Mouse (Mus musculus) CD4-positive helper T cell, adult 2 months (primary cell): ENCODE results near the gene Wdr27.
"Not testable (repeated sequence)": the region's sequence is repeated elsewhere in the genome, so short reads cannot be mapped to it uniquely, and the experiment has no call there.

Experiments
- DNase-seq: peaks from one replicate; pipeline ENCODE4 v3.0.0-alpha.2; 2012; ENCODE audit warnings: low read depth, missing footprints, low spot score

Wdr27 gene

DNA sequence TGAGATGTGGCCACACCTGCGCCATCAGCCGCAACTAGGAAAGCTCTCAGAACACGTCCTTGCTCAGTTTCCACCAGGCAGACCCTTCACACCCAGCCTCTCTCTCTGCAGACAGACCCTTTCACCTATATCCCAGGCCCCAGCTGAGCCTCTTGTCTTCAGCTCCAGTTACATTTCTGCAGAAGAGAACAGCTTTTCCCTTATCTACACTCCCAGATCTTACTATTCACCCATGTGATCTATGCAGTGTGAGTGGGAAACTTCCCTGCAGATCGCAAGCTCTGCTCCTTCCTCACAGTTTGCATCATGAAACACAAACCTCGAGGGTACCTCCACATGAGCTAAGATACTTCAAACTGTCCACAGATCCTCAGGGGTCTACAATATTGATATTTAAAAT, 11.5 kb downstream of the Wdr27 start:
- no peak for DNase-seq

DNA sequence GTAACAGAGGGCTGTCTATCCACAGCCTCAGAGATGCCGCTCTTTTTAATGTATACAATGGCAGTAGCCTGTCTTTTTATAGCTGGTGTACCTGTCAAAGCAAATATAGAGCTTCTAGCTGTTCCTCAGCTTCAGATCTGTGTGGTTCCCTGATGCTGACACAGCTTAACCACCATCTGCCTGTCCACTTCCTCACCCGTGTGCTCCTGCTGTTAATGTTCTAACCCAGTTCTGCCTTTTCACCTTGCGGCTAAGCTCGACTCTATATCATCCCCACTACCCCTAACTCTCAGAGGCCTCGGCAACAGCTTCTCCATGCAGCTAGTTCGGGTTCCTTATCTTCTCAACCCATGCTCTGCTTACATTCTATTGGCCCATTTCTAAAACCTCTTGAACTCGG, 12.3 kb downstream of the Wdr27 start:
- DNase-seq: no peak

DNA sequence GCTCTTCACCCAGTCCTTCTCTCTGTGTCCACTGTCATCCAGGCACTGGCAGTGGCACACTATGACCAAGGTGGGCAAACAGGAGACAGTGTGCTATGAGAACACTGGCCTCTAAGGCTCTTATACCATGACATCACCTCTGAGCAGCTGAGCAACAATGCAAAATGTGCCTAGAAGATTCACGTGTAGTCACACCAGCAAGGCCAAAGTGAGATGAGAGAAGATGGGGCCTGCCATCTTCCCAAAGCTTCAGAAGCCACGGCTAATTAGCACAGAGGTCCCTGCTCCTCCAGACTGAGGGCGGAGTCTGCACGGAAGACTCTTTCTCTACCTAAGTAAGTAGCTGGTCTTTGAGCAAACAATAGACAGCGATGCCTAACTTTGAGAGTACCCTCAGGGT, 14.3 kb downstream of the Wdr27 start:
- DNase-seq: no peak

DNA sequence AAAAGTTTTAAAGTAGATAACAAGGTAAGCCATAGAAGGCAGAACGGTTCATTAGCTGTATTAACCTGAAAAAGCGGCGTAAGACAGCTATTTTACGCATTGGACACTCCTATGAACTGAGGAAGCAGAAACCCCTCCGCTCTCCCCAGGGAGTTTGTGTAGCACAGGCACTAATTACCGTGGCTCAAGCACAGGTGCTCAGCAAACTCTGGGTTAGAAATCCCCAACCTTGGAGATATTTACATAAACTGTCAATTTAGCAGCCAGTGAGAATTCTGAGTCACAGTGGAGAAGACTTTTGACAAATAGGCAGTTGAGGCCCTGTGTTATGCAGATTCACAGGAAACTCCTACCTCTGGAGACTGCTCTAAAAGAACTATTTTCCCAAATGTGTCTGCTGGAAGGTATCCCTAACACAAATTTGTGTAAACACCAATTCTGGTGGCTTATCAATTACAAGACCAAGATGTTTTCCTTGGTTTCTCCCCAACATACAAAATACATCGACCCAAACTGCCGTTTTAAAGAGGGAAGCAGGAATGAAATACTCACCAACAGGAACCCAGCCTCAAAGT, 15.2 kb downstream of the Wdr27 start:
- DNase-seq: no peak

DNA sequence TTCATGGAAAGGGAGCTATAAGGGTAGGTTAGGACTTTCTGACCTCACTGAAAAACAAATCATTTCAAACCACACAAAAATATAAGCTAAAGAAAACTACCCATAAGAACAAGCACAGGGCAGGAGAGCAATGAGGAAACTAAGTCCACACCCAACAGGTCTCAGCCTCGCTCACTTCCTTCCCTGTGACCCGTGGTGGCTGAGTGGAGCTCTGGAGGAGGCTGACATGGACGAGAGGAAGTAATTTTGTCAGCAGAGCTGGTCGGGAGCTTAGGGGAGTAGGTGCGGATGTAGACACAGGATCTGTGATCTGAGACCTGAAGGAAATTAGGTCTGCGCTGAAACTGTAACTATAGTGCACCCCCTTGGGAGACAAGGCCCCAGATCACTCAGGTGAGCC, 21.4 kb downstream of the Wdr27 start:
- DNase-seq: no peak

DNA sequence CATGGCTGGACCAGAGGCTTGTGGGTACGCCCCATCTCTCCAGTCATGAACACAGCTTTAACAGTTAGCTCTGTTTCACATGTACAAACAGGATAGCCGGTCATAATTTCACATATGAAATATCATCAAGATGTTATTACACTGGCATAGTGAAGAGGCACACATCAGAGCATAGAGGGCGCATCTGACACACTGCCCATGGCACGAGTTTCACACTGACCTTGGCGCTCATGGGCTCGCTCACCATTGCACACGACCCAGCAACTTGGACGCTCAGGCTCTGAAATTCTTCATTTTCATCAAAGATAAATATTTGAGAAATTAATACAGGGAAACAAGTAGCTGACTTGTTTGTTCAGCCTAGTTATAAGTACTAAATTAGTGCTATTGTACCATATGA, 25.1 kb downstream of the Wdr27 start:
- no peak for DNase-seq

DNA sequence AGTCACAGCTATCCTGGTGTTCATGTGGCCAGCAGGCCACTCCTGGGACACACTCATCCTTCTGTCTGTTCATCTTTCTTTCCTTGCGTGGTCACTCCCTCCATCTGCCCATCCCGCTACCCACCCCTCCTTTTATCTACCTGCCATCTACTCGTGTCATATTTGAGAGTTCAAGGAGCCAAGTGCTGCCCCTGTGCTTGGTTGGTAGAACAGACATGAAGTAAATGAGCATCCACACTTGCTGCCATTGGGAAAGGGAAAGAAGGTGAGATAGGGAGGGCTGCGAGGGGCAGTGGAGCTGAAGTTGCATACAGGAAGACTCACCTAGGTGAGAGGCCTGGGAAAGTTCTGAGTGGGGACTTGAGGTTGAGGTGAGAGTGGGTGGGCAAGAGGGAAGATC, 28.6 kb downstream of the Wdr27 start:
- DNase-seq: no peak

DNA sequence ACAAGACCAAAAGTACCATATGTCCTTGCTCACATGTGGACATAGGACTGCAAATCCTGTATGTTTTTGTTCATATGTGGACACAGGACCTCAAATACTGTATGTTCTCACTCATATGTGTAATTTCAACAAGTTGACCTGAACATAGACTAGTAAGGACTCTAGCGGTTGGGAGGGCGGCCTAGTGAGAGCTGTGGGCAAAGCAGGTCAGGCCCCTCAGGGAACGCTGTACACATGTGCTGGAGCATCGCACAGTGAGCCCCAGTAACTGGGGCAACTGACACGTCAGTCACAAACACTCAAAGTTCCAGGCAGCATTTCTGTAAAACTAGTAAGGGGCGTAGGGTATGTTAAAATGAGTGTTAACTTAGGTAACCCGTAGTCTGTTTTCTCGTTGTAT, 30.0 kb downstream of the Wdr27 start:
- DNase-seq: no peak

DNA sequence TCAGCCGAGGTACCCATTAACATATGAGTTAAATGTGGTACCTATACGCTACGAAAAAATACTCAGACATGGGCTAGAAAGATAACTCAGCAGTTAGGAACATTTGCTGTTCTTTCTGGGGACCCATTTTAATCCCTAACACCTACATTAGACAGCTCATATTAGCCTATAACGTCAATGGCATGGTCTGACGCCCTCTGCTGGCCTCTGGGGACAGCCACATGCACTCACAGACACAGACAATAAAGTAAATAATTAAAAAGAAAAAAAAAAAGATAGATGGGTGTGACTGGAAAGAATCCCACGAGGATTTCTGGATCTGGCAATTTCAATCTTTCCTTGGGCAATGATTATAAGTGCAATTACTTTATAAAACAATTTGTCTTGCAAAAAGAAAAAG, 30.5 kb downstream of the Wdr27 start:
- DNase-seq: no peak

DNA sequence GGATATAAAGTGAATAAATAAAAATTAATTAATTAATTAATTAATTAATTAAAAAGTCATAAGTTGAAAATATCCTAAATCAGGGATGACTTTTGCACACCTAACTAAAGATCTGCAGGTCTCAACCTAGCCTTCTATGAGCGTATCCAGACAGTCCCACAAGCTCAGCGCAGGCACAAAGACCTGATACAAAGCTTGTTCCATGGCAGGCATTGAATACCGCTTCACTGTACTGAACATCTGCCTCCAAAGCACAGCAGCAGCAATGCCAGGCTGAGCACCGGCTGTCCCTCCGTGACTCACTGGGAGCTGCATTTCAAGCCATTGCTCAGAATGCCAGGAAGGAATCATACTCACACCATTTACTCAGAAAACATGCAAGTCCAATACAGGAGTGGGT, 32.2 kb downstream of the Wdr27 start:
- DNase-seq: no peak

DNA sequence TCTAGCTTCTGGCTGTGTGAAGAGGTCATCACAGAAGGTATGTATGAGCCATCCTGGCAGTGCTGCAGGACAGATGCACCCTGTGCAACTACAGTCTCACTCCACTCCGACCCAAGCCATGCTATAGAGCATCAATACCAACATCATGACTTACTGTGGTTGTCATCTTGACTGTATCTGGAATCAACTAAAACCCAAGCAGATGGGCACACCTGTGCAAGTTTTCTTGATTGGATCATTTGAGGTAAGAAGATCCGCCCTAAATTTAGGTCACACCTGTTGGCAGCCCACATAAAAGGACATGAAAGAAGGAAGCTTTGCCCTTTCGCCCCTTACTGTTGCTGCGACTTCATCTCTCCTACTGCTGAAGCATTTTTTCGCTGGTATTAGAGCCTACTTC, 33.6 kb downstream of the Wdr27 start:
- DNase-seq: no peak

DNA sequence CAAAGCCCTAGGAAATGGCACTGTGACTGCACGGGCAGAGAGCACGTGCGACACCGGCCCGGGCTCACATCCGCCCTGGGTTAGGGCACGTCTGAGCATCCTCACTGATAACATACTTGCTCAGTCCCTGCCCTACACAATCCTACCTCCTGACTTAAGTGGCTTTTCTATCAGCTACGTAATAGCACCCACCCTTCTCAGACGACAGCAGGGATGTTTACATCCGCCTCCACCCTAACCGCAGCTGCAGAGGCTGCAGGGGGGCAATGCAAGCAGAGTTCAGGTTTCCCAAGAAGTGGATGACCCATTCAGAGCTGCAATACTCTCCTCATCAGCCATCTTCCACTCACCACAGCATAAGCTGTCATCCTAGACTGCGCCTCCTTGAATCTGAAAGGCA, 35.8 kb downstream of the Wdr27 start:
- DNase-seq: peak; percentile 3

DNA sequence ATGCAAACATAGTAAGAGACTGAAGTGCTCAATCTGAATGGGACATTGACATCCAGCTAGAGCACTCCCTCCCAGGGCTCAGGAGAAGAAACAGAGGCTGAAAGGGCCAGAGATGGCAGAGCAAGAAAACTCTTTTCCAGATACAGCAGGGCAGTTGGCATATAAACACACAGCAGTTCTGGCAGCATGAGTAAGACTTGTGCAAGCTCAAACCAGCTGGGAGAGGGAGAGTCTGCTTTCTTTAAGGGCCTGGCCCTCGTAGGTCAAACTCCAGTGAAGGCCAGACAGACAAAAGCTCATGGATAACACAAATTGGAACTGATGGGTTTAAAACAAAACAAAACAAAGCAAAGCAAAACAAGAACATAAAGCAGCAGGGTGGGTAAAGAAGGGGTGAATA, 36.3 kb downstream of the Wdr27 start:
- DNase-seq: no peak

DNA sequence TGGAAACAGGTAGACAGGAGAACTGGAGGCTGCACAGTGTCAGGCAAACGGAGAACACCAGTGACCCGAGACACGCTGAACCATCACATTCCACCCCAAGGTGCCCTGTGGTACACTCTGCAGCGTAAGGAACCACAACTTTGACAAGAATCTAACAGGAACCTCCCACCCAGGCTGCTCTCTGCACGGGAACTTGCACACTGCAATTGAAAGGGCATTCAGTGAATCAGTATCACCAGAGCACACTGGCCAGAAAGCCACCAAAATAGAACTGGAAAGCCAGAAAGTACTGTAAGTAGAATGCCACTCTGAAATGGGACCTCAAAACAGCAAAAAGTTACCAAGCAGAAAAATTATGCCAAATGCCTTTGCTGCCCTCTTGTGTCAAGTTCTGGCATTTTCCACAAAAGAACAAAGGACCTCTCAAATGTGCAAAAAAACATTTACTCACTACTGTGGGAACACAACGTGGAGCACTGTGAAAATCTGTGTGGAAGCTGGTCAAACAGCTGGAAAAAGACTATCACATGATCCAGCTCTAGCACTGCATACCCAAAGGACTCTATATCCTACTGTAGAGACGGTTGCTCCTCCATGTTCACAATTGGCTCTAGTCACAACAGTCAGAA, 38.2 kb downstream of the Wdr27 start:
- peak; percentile 48 for DNase-seq

DNA sequence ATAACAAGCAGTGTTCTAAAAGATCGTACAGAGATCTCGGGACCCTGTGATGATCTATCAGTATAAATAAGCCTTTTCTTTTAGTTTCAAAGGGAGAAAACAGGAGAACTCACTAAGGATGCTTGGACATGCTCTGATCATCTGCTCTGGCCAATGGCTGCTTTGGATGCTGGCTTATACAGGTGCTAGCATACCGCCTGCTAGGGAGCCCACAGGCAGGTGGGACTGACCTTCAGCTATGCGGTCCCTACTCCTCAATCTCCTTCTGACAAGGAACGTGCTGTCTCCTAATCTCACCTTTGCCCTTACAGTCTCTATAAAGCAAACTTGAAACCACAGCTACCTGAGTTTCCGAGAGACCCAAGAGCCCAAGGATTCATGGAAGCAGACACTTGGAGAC, 38.8 kb downstream of the Wdr27 start:
- DNase-seq: no peak

DNA sequence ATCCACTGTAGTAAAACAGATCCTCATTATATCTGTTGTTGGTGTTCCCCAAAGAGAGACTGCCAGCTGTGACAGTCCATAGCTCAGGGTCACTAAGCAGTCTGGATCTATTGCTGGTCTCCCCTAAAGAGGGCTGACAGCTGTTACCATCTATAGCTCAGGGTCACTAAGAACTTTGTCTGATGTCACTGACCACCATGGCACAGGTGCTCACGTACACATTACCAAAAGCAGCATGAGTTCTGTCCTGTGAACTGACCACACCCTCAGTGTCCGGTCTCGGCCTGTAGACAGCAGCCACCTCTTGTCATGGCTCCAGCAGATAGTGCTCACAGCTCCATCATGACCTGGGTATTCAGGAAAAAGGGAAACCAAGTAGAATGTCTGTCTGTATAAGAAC, 39.7 kb downstream of the Wdr27 start:
- no peak for DNase-seq

DNA sequence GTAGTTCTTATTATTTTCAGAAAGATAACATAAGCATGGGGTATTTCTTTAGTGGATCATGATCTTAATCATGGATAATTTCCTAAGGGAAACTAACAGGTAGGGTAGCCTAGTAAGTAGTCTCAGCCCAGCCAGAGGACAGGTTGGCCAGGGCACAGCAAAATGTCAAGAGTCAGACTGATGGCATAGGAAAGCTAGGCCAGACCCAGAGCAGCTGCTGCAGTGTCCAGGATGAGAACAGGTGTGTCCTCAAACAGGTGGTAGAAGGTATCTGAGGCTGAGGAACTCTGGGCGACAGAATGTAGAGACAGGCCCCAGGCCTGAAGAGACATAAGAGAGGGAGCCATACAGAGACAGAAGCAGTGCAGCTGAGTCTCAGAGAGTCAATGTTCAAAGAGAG, 44.0 kb downstream of the Wdr27 start:
- no peak for DNase-seq

DNA sequence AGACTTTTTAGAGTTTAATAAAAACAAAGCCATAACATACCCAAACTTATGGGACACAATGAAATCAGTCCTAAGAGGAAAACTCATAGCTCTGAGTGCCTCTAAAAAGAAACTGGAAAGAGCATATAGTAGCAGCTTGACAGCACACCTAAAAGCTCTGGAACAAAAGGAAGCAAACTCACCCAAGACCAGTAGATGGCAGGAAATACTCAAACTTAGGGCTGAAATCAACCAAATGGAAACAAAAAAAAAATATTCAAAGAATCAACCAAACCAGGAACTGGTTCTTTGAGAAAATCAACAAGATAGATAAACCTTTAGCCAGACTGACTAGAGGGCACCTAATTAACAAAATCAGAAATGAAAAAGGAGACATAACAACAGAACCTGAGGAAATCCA, 47.9 kb downstream of the Wdr27 start:
- not testable (repeated sequence) for DNase-seq

DNA sequence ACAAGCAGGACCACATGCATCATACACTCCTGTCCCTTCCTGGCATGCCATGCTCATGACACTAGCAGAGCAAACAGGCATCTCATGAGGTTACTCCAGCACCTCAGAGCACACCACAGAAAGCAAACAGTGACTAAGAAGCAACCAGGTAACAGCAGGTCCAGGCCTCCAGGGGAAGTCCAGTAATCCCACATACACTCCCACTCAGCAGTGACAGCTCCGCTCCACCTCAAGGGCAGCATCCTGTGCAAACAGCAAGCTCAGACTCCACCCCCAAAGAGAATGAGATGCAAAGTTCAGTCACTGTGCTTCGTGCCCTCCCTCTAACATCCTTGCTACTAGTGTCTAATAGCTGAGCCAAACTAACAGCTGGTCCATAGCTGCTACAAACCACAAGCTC, 56.0 kb downstream of the Wdr27 start:
- no peak for DNase-seq

DNA sequence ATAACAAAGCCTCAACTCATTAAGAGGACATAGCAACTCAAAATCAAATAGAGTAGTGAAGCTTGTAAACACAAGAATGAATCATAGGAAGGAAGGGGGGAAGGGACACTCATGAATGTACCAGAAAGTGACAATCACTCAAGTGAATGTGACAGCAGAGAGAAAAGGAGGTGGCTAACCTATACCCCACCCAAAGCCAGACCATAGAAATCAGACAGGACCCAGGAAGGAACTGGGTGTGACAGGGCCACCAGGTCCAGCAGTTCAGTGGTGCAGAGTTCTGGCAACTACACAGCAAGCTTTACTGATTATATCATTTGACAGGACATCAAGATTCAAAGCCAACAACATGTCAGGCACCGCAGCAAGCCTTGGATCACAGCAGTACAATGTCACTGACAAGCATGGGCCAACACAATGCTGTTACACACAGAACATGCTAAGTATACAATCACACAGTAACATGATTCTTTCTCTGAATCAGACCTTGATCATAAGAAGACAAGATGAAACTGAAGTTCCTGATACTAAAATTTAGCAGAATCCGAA, 68.2 kb downstream of the Wdr27 start:
- no peak for DNase-seq

DNA sequence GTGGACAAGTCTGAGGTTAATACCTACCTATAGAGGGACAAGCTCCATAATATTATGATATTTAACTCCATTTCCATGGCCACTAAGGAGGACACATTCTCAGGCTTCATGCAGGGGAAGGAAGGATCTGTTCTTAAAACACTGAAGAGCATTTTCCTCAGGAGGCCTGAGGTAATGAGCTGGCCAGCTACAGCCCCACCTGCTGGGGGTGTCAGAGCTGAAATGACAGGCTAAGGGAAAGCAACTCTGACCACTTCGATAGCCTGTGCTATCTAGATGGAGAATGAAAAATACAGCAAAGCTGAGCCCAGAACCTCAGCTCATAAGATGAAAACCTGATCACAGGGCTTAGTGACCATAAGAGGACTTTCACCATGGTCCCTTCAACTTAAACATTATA, 82.7 kb downstream of the Wdr27 start:
- DNase-seq: no peak

DNA sequence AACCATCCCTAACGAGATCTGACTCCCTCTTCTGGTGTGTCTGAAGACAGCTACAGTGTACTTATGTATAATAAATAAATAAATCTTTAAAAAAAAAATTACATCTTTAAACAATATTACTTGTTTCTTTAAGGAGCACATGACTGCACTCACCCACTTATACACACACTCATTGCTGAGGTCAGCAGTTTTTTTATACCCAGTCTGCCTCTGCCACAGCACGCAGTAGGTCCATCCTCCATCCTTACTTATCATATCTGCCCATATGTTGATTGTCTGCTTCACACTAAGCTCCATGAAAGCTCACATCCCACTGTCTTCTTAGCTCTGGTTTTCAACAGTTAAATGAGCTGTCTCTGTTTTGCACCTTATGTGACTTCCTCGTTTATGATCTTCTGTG, 95.2 kb downstream of the Wdr27 start:
- no peak for DNase-seq

DNA sequence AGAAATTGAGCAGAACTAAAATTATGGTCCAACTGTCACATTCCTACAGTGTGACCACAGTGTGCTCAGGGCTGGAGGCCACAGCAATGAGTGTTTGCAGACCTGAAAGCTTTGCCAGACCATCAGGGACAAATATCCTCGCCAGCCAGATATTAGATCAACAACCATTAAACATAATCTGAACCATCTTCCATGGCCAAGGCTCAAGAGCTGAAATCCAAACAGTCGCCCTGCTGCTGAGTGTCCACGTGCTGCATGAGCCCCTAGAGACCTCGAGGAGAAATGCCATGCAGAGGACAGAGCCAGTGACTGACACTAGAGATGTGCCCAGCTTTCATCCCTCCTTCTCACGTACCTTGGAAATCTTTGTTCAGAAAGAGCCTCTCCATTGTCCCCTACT, 96.1 kb downstream of the Wdr27 start:
- no peak for DNase-seq
